Mouse (Mus musculus) activated CD4-positive, CD25-positive, alpha-beta regulatory T cell (primary cell): ENCODE results near the gene Peg3. TPM values are rescaled to one million over a fixed set of nuclear protein-coding genes. Genes with fewer than 3 reads are reported as not detected.

Experiments
- polyA plus RNA-seq, 2 experiments: library from polyadenylated mRNA; unstranded; fragments of 100-300 nt; shearing (Covaris generic); gene quantifications; one replicate each; pipeline ENCODE4 v1.2.1; 2017

The Peg3 gene
- polyA plus RNA-seq: not detected

GRCm38 (mm10) chr7:6730241-6730640 lies at the start of gene Peg3, which contains the start of gene Usp29:
Gene Peg3 (minus strand): TSS chr7:6730431.
Gene Usp29 (plus strand): TSS chr7:6730578.

GRCm38 (mm10) chr7:6696241-6697045 lies 33.8 kb downstream of the Peg3 start, which contains the start of gene Zim1:
Gene Zim1 (minus strand): TSS chr7:6696450.

Other genes starting within 250 kb of the Peg3 start
- not detected for gene Olfr5, start 243.5 kb downstream of the Peg3 start, polyA plus RNA-seq
- gene Olfr1347, start 230.7 kb downstream of the Peg3 start, polyA plus RNA-seq: not detected
- not detected for gene Olfr1348, start 221.7 kb downstream of the Peg3 start, polyA plus RNA-seq
- not detected for gene Olfr1349, start 207.5 kb downstream of the Peg3 start, polyA plus RNA-seq
- gene Olfr1350, start 165.6 kb downstream of the Peg3 start, polyA plus RNA-seq: not detected
- gene Zim1, start 34.0 kb downstream of the Peg3 start, polyA plus RNA-seq: not detected
- gene Usp29, start 147 bp upstream of the Peg3 start, polyA plus RNA-seq: under 1 TPM; 0.14 to 0.41 TPM